Mouse (Mus musculus) CH12.LX (cell line): ENCODE results near the gene Etfbkmt.

ENCODE experiments used
- CTCF ChIP-seq, 2 experiments: IDR thresholded peaks in 1 of 2; conservative IDR thresholded peaks in 1 of 2; 2 replicates each; pipeline ENCODE4 v1.5.1; 2011 to 2012; ENCODE audit warnings: low read depth in 2 of 2, low read length in 2 of 2, improper control_type of control experiment in 1 of 2, inconsistent platforms in 1 of 2, mild to moderate bottlenecking in 1 of 2, moderate library complexity in 1 of 2
- E2F4 ChIP-seq: IDR thresholded peaks from 2 replicates; pipeline ENCODE4 v1.6.1; 2011; ENCODE audit warnings: low read depth, low read length, improper control_type of control experiment; ENCODE audit not compliant: insufficient replicate concordance
- IRF4 ChIP-seq: IDR thresholded peaks from 2 replicates; pipeline ENCODE4 v1.6.1; 2014; ENCODE audit warnings: low read depth, mild to moderate bottlenecking, inconsistent platforms, low read length, improper control_type of control experiment
- KAT2A ChIP-seq: IDR thresholded peaks from 2 replicates; pipeline ENCODE4 v1.6.1; 2012; ENCODE audit warnings: low read length, improper control_type of control experiment, inconsistent platforms; ENCODE audit not compliant: insufficient replicate concordance
- MXI1 ChIP-seq: IDR thresholded peaks from 2 replicates; pipeline ENCODE4 v1.6.1; 2011; ENCODE audit warnings: mild to moderate bottlenecking, low read depth, low read length, improper control_type of control experiment
- POLR2A ChIP-seq: IDR thresholded peaks from 2 replicates; pipeline ENCODE4 v1.6.1; 2011; ENCODE audit warnings: low read depth, mild to moderate bottlenecking, improper control_type of control experiment, low read length
- SIN3A ChIP-seq: IDR thresholded peaks from 2 replicates; pipeline ENCODE4 v1.6.1; 2012; ENCODE audit warnings: low read length, improper control_type of control experiment, inconsistent platforms
- TCF12 ChIP-seq: IDR thresholded peaks from 2 replicates; pipeline ENCODE4 v1.6.1; 2014; ENCODE audit warnings: low read depth, mild to moderate bottlenecking, inconsistent platforms, low read length, improper control_type of control experiment
- UBTF ChIP-seq: IDR thresholded peaks from 2 replicates; pipeline ENCODE4 v1.6.1; 2012; ENCODE audit warnings: low read depth, mild to moderate bottlenecking, inconsistent platforms, low read length, improper control_type of control experiment, moderate library complexity
- USF2 ChIP-seq: conservative IDR thresholded peaks from 2 replicates; pipeline ENCODE4 v1.6.1; 2011; ENCODE audit warnings: low read depth, low read length, improper control_type of control experiment

- TF ChIP-seq MXI1 (no peak), KAT2A (no peak), CTCF (conservative IDR thresholded peaks at IDR 0.05 in 1 of 2, IDR thresholded peaks at IDR 0.05 in 1 of 2; ENCODE audit: low read depth in 2 of 2, low read length in 2 of 2) (no peak), IRF4 (no peak), USF2 (no peak), E2F4 (no peak), UBTF (no peak), POLR2A (no peak), TCF12 (no peak), SIN3A (no peak)
Observed at GRCm38 (mm10) chr6:149155031-149155841, 15.6 kb downstream of the Etfbkmt start.
